14 mouse cellular contexts compared by ENCODE assay signal in genomic region chr1:79944231-79944630, GRCm38 (mm10).
"Had no signal": no experiment of that assay in that cellular context is flagged by ENCODE, and none has a peak within 500 bp of the region (broad histone marks: within the 10 kb centered on the region; RNA-seq: fewer than 3 reads in every experiment).

No protein-coding gene starts in this region.

- H3K9me3 ChIP-seq: kidney, embryonic 15.5 days; limb, embryonic 12.5 days; limb, embryonic 15.5 days had no signal

- H3K9ac ChIP-seq: kidney, embryonic 15.5 days; limb, embryonic 12.5 days; limb, embryonic 15.5 days; liver, embryonic 14.5 days; liver, postnatal 0 days had no signal

- H3K36me3 ChIP-seq: kidney, embryonic 15.5 days; limb, embryonic 12.5 days; limb, embryonic 15.5 days had no signal

- H3K4me1 ChIP-seq: kidney, embryonic 15.5 days; limb, embryonic 12.5 days; limb, embryonic 15.5 days had no signal

- H3K27ac ChIP-seq: kidney, embryonic 15.5 days; limb, embryonic 12.5 days; limb, embryonic 15.5 days; liver, embryonic 14.5 days had no signal

- H3K4me2 ChIP-seq: kidney, embryonic 15.5 days; limb, embryonic 12.5 days; limb, embryonic 15.5 days; liver, embryonic 11.5 days; midbrain, embryonic 11.5 days had no signal

- H3K27me3 ChIP-seq: kidney, embryonic 15.5 days; limb, embryonic 12.5 days; limb, embryonic 15.5 days had no signal

- DNase-seq: left cerebral cortex, postnatal 4 days; liver, postnatal 0 days; lung, postnatal 14 days; lung, postnatal 4 days; midbrain, embryonic 14.5 days; thymus, adult 18-20 months; thymus, postnatal 36 days had no signal

- H3K4me3 ChIP-seq: kidney, embryonic 15.5 days; limb, embryonic 12.5 days; limb, embryonic 15.5 days had no signal

- ATAC-seq: intestine, postnatal 0 days; liver, postnatal 0 days had no signal
